Mouse (Mus musculus) ES-E14 (cell line): Measurements from ENCODE around the gene Atp8b3. TPM values are rescaled to one million over a fixed set of nuclear protein-coding genes. Genes with fewer than 3 reads are reported as not detected.

ENCODE experiments used
- DNase-seq: peaks from one replicate; pipeline ENCODE4 v3.0.0-alpha.2; 2013; ENCODE audit warnings: low read depth, low spot score
- H3K27ac ChIP-seq: 2 replicates; pipeline ENCODE4 v1.5.1; 2012; ENCODE audit warnings: low read depth, mild to moderate bottlenecking, low read length, moderate library complexity, mixed read lengths; ENCODE audit not compliant: poor library complexity, insufficient read depth, severe bottlenecking
- H3K36me3 ChIP-seq: 2 replicates; pipeline ENCODE4 v1.6.1; 2012; ENCODE audit warnings: mild to moderate bottlenecking, low read length, moderate library complexity, mixed read lengths; ENCODE audit not compliant: control insufficient read depth, poor library complexity, insufficient read depth, severe bottlenecking
- H3K4me1 ChIP-seq, 2 experiments: fragments of 150-350 bp in 1 of 2; sonication (generic) in 1 of 2; 2 replicates each; pipeline ENCODE4 v1.6.1; 2012; ENCODE audit warnings: low read length in 2 of 2, mild to moderate bottlenecking in 1 of 2, mixed read lengths in 1 of 2; ENCODE audit not compliant: control insufficient read depth in 2 of 2, insufficient read depth in 2 of 2, poor library complexity in 1 of 2
- H3K4me3 ChIP-seq, 2 experiments: fragments of 150-350 bp in 1 of 2; sonication (generic) in 1 of 2; 2 replicates each; pipeline ENCODE4 v1.5.1; 2012; ENCODE audit warnings: low read length in 2 of 2, low read depth in 1 of 2, mild to moderate bottlenecking in 1 of 2, mixed read lengths in 1 of 2; ENCODE audit not compliant: insufficient read depth in 1 of 2, poor library complexity in 1 of 2, severe bottlenecking in 1 of 2
- H3K9ac ChIP-seq: 2 replicates; pipeline ENCODE4 v1.6.1; 2012; ENCODE audit warnings: low read depth, mild to moderate bottlenecking, low read length, mixed read lengths; ENCODE audit not compliant: poor library complexity, insufficient read depth, severe bottlenecking
- H3K9me3 ChIP-seq: fragments of 150-350 bp; sonication (generic); 2 replicates; pipeline ENCODE4 v1.6.1; 2012; ENCODE audit warnings: low read depth, mild to moderate bottlenecking, low read length; ENCODE audit not compliant: control insufficient read depth, insufficient read depth
- CHD2 ChIP-seq: IDR thresholded peaks from 2 replicates; pipeline ENCODE4 v1.6.1; 2014; ENCODE audit warnings: mild to moderate bottlenecking, low read depth, low read length, inconsistent platforms
- HCFC1 ChIP-seq: IDR thresholded peaks from 2 replicates; pipeline ENCODE4 v1.6.1; 2012; ENCODE audit warnings: low read length, inconsistent platforms, borderline replicate concordance; ENCODE audit not compliant: insufficient read depth
- MAFK ChIP-seq: IDR thresholded peaks from 2 replicates; pipeline ENCODE4 v1.6.1; 2014; ENCODE audit warnings: mild to moderate bottlenecking, low read depth, low read length, inconsistent platforms; ENCODE audit not compliant: insufficient read depth
- ZC3H11A ChIP-seq: IDR thresholded peaks from 2 replicates; pipeline ENCODE4 v1.6.1; 2012; ENCODE audit warnings: low read depth, mild to moderate bottlenecking, inconsistent platforms, low read length, borderline replicate concordance
- ZNF384 ChIP-seq: IDR thresholded peaks from 2 replicates; pipeline ENCODE4 v1.6.1; 2012; ENCODE audit warnings: low read depth, low read length, inconsistent platforms
- in situ Hi-C, 2 experiments: fragments of 600-800 bp; cut with MboI; formaldehyde crosslinking; loops; one replicate each; pipeline ENCODE4 v1.15.1; 2025; ENCODE audit warnings: low sequenced_read_pairs in 2 of 2, inconsistent platforms in 1 of 2; ENCODE audit not compliant: unreplicated experiment in 2 of 2
- total RNA-seq: library from RNA; depleted of rRNA; stranded (reverse); fragments of 300-350 nt; gene quantifications from 2 replicates; pipeline ENCODE4 v1.2.3, GENCODE M21; 2012

Atp8b3 gene
- total RNA-seq, 1 experiment: 0.80 TPM

- Histone ChIP-seq H3K36me3 (peaks cover 22% of the 10 kb centered on the region), H3K27ac (no peak overlapping the region), H3K4me3 (no peak overlapping the region), H3K9me3 (no peaks in the 10 kb centered on the region), H3K9ac (no peak overlapping the region), H3K4me1 (peaks cover 0 to 11% of the 10 kb centered on the region in 2 experiments; a peak in 1 of 4 replicates)
- in situ Hi-C loops: no loop called here
- DNase-seq: no peak
- TF ChIP-seq ZC3H11A (no peak), CHD2 (no peak), ZNF384 (no peak), MAFK (no peak), HCFC1 (no peak)
Measured at GRCm38 (mm10) chr10:80552364-80552763, 13.4 kb upstream of the Atp8b3 start.

- no peak for TF ChIP-seq ZNF384
- no peak for TF ChIP-seq HCFC1
- TF ChIP-seq ZC3H11A: no peak
- no peak for TF ChIP-seq MAFK
- no peak for TF ChIP-seq CHD2
- no peak overlapping the region for H3K9ac ChIP-seq
- peaks cover 51% of the 10 kb centered on the region for H3K36me3 ChIP-seq
- no peak overlapping the region for H3K4me3 ChIP-seq
- H3K4me1 ChIP-seq: peaks cover 0 to 6% of the 10 kb centered on the region in 2 experiments; a peak in 1 of 4 replicates
- no peak overlapping the region for H3K27ac ChIP-seq
- no peaks in the 10 kb centered on the region for H3K9me3 ChIP-seq
- in situ Hi-C loops: no loop called here
- DNase-seq: no peak
Measured at GRCm38 (mm10) chr10:80549279-80549678, 10.4 kb upstream of the Atp8b3 start.

GRCm38 (mm10) chr10:80548428-80549006 lies 9.6 kb upstream of the Atp8b3 start:
- Histone ChIP-seq H3K9ac (no peak overlapping the region), H3K9me3 (no peaks in the 10 kb centered on the region), H3K36me3 (peaks cover 58% of the 10 kb centered on the region), H3K4me1 (peaks cover 0 to 6% of the 10 kb centered on the region in 2 experiments; a peak in 1 of 4 replicates), H3K27ac (no peak overlapping the region), H3K4me3 (no peak overlapping the region)
- in situ Hi-C loops: no loop called here
- TF ChIP-seq ZNF384 (no peak), CHD2 (no peak), ZC3H11A (no peak), HCFC1 (no peak), MAFK (no peak)
- no peak for DNase-seq

- TF ChIP-seq ZC3H11A (no peak), ZNF384 (no peak), HCFC1 (no peak), MAFK (no peak), CHD2 (no peak)
- H3K9ac ChIP-seq: no peak overlapping the region
- peaks cover 0 to 3% of the 10 kb centered on the region in 2 experiments; a peak in 1 of 4 replicates for H3K4me1 ChIP-seq
- no peak overlapping the region for H3K27ac ChIP-seq
- peaks cover 68% of the 10 kb centered on the region for H3K36me3 ChIP-seq
- no peak overlapping the region for H3K4me3 ChIP-seq
- in situ Hi-C loops: no loop called here
- DNase-seq: no peak
- H3K9me3 ChIP-seq: no peaks in the 10 kb centered on the region
Measured at GRCm38 (mm10) chr10:80547539-80547938, 8.6 kb upstream of the Atp8b3 start.
